Mouse (Mus musculus) midbrain, embryonic 14.5 days (tissue): ENCODE data around the gene Atg10. TPM values are rescaled to one million over a fixed set of nuclear protein-coding genes. Genes with fewer than 3 reads are reported as not detected.

Source experiments
- ATAC-seq: fragments of 200-750 bp; cut with Nextera tagmentation; 2 replicates; pipeline ENCODE4 v1.8.0; 2017; ENCODE audit warnings: moderate number of reproducible peaks, moderate library complexity; ENCODE audit not compliant: low FRiP score, low TSS enrichment
- DNase-seq: peaks from one replicate; pipeline ENCODE4 v3.0.0-alpha.2; 2015
- H3K27ac ChIP-seq: fragments of 300-500 bp; sonication (generic); replicated peaks from 2 replicates; pipeline ENCODE4 v1.5.1; 2014; ENCODE audit warnings: mild to moderate bottlenecking, low read depth, low read length, moderate library complexity
- H3K27me3 ChIP-seq: fragments of 300-500 bp; sonication (generic); 2 replicates; pipeline ENCODE4 v1.6.1; 2014; ENCODE audit warnings: low read length, control low read depth, mixed read lengths; ENCODE audit not compliant: control insufficient read depth, insufficient read depth
- H3K36me3 ChIP-seq: fragments of 300-500 bp; sonication (generic); 2 replicates; pipeline ENCODE4 v1.6.1; 2014; ENCODE audit warnings: low read length, control low read depth; ENCODE audit not compliant: control insufficient read depth, insufficient read depth
- H3K4me1 ChIP-seq: fragments of 300-500 bp; sonication (generic); 2 replicates; pipeline ENCODE4 v1.6.1; 2014; ENCODE audit warnings: mild to moderate bottlenecking, antibody characterized with exemption, low read length, control low read depth; ENCODE audit not compliant: control insufficient read depth, insufficient read depth
- H3K4me2 ChIP-seq: fragments of 300-500 bp; sonication (generic); 2 replicates; pipeline ENCODE4 v1.6.1; 2014; ENCODE audit warnings: mild to moderate bottlenecking, low read length, moderate library complexity
- H3K4me3 ChIP-seq: fragments of 300-500 bp; sonication (generic); replicated peaks from 2 replicates; pipeline ENCODE4 v1.5.1; 2014; ENCODE audit warnings: low read depth, low read length
- H3K9ac ChIP-seq: fragments of 300-500 bp; sonication (generic); replicated peaks from 2 replicates; pipeline ENCODE4 v1.6.1; 2014; ENCODE audit warnings: mild to moderate bottlenecking, low read length, moderate library complexity
- H3K9me3 ChIP-seq: fragments of 300-500 bp; sonication (generic); 2 replicates; pipeline ENCODE4 v1.6.1; 2016; ENCODE audit warnings: low read length, control low read depth, mixed read lengths; ENCODE audit not compliant: control insufficient read depth
- WGBS: fragments of 180-500 bp; shearing (Covaris S2); extraction: QIAGEN DNeasy Blood & Tissue Kit; methylation state at CpG from one replicate; pipeline ENCODE4 v1.1.7; 2014; 5-methylcytosine and 5-hydroxymethylcytosine counted together
- polyA plus RNA-seq: library from polyadenylated mRNA; unstranded; fragments of >200 nt; fragmentation: Nextera tagmentation; extraction: Ambion mirVana; gene quantifications from 2 replicates; pipeline ENCODE4 v1.2.1, GENCODE M21; 2014

Atg10 gene
- polyA plus RNA-seq, 1 experiment from 2014 or later, result 14.5 TPM

DNA sequence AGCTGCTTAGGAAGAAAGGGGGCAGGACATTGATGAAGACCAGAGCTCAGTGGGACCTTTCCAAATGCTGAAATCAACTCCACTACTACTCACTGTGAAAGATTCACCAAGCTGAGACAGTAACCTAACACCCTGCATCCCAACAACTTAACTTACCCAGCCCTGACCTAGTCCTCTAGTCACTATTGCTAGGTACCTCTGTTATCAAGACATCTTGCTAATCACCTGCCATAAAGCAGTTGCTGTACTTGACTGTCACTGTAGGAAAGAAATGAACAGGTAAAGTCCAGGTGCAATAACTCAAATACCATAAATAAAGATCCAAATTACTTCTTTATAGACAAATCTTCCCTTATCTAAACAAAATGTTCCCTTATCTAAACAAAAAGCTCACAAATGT, 66.3 kb downstream of the Atg10 start:
- DNase-seq (no peak), ATAC-seq (no peak)
- Histone ChIP-seq H3K9ac (no peak overlapping the region), H3K36me3 (no peaks in the 10 kb centered on the region), H3K4me3 (no peak overlapping the region), H3K27ac (no peak overlapping the region), H3K9me3 (no peaks in the 10 kb centered on the region), H3K4me2 (no peak overlapping the region), H3K4me1 (no peaks in the 10 kb centered on the region), H3K27me3 (no peaks in the 10 kb centered on the region)

DNA sequence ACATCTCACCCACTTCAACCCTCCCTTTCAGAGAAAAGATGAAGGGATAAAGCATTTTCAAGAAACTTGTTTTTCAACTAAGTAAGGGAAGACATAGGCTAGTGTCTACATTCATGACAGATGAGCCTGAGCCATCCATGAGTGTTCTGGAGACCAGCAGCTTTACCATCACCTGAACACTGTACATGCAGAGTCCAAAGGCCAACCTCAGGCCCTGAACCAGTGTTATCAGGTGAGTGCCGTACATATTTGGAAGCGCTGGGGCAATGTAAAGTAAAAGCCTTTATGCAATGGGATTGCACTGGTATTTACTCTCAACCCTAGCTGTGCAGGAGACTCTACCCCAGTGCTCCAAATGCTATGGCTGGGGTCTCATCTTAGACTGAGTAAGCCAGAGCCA, 66.8 kb downstream of the Atg10 start:
- no peaks in the 10 kb centered on the region for H3K4me1 ChIP-seq
- no peaks in the 10 kb centered on the region for H3K36me3 ChIP-seq
- no peaks in the 10 kb centered on the region for H3K9me3 ChIP-seq
- 97% methylated on average over 2 of the region's 2 CpGs for WGBS
- no peak for DNase-seq
- H3K27me3 ChIP-seq, result no peaks in the 10 kb centered on the region
- no peak overlapping the region for H3K9ac ChIP-seq
- H3K27ac ChIP-seq, result no peak overlapping the region
- H3K4me2 ChIP-seq, result no peak overlapping the region
- no peak overlapping the region for H3K4me3 ChIP-seq
- ATAC-seq, result no peak

DNA sequence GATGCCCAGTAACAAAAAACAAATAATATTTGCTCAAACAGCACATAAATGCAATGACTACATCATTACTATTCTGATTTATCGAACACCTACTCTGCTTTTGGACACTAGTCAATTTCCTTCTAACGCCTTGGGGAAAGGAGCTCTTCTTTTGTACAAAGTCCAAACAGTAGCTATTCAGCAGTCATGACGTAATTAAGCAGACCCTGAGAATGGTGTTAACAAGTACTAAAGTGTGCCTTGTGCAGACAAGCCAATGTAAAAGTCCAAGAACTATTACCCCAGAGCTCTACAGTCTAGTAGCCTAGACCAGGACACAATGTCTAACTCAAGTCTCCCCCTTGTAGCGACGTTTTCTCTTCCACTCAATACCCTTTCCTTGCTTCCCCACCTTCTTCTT, 67.5 kb downstream of the Atg10 start:
- DNase-seq (no peak), ATAC-seq (no peak)
- no peaks in the 10 kb centered on the region for H3K4me1 ChIP-seq
- H3K9ac ChIP-seq, result no peak overlapping the region
- no peaks in the 10 kb centered on the region for H3K27me3 ChIP-seq
- no peaks in the 10 kb centered on the region for H3K36me3 ChIP-seq
- H3K4me2 ChIP-seq, result no peak overlapping the region
- H3K9me3 ChIP-seq, result no peaks in the 10 kb centered on the region
- 87% methylated on average over 5 of the region's 5 CpGs for WGBS
- no peak overlapping the region for H3K27ac ChIP-seq
- H3K4me3 ChIP-seq, result no peak overlapping the region

DNA sequence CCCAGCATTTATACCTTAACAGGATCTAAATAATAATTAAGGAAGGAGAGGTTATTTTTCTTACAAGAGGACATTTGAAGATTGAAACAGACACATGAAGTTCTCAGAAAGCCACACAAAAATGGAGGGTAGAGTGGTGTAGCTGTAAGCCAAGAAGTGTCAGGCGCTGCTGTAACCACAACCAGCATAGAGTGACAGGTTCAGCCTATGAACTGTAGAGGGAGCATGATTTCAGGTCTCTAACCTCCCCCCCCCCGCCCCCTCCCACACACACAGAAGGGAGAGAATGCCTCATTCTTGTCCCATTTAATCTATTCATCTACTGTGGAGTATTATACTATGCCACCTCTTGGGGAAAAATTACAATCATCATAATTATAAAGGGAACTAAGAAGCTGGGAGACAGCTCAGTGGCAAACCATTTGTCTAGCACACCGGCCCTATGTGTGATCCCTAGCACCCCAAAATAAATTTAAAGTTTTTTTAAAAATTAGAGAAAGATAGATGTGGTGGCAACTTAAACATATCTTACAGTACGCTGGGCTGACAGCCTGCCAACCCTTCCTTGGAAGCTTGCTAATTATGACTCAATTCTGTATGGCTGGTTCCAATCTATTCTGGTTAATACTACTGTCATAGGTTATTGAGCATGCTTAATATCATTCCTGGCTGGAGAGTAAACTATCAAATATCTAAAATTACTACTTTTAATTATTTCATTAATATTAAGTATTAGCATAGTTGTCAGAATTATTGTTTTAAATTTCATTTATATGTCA, 68.2 kb downstream of the Atg10 start:
- DNase-seq (no peak), ATAC-seq (no peak)
- Histone ChIP-seq H3K36me3 (no peaks in the 10 kb centered on the region), H3K4me3 (no peak overlapping the region), H3K27ac (no peak overlapping the region), H3K9me3 (no peaks in the 10 kb centered on the region), H3K4me1 (no peaks in the 10 kb centered on the region), H3K9ac (no peak overlapping the region), H3K4me2 (no peak overlapping the region), H3K27me3 (no peaks in the 10 kb centered on the region)
- 76% methylated on average over 4 of the region's 4 CpGs for WGBS

DNA sequence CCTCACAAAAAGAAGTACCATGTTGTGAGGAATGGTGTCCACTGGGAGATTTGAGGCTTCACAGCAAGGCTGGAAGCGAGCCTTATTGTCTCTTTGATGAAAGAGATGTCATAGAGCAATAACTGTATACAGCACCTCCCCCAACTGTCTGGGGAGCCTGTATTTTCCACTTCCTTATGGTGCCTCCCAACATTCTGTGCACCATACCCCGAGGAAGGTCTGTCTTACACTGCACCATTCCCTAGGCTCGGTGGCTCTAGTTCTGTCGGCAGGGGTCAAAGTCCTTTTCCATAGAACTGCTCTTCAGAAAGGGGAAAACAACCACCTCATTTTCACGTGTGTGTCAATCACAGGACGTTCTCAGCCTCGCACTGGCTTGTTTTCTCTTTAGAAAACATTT, 69.1 kb downstream of the Atg10 start:
- DNase-seq (no peak), ATAC-seq (no peak)
- Histone ChIP-seq H3K4me2 (no peak overlapping the region), H3K27ac (no peak overlapping the region), H3K9me3 (no peaks in the 10 kb centered on the region), H3K9ac (no peak overlapping the region), H3K36me3 (no peaks in the 10 kb centered on the region), H3K27me3 (no peaks in the 10 kb centered on the region), H3K4me3 (no peak overlapping the region), H3K4me1 (no peaks in the 10 kb centered on the region)
- 83% methylated on average over 7 of the region's 7 CpGs for WGBS

DNA sequence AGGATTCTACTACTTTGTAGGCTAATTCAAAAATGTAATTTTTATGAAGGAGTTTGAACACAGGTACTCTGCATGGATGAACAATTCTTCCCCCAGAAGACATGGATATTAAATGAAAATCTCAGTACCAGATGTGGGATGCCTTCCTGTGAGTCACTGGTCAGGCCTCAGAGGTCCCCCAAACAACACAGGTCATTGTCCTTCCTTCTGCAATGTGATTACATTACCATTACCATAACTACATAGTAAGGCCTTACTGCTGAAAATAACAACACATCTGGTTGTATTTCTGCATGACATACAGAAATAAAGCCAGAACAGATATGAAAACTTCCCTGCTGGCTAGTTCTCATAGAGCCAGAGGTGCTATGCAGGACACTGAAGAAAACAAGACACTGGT, 87.4 kb downstream of the Atg10 start:
- no peak for ATAC-seq
- H3K36me3 ChIP-seq, result no peaks in the 10 kb centered on the region
- H3K4me3 ChIP-seq, result no peak overlapping the region
- no peak overlapping the region for H3K27ac ChIP-seq
- H3K27me3 ChIP-seq, result no peaks in the 10 kb centered on the region
- no peak overlapping the region for H3K4me2 ChIP-seq
- H3K9ac ChIP-seq, result no peak overlapping the region
- DNase-seq, result no peak
- no peaks in the 10 kb centered on the region for H3K4me1 ChIP-seq
- no peaks in the 10 kb centered on the region for H3K9me3 ChIP-seq

DNA sequence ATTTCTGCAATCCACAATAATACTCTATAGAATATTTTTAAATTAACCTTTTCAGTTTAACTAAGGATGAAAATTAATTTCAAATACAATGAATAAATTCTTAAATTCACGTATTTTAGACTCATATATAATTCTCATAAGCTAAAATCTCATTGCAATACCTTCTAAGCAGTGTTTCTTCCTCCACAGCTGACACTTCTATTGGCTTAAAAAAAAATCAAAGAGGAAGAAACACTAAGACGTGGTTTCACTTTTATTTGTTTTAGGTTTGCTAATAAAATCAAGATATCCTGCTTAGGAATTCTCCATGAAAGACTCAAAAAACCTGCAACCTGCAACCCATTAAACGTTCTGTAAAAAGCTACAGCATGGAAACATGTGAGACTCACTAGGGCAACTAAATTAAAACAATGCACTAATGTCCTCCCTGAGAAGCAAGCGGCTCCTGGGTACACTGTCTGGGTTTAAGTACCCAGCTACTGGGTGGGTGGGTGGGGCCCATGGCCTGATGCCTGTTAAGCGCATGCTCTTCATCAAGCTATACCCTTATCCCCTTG, 90.4 kb downstream of the Atg10 start:
- Histone ChIP-seq H3K27ac (no peak overlapping the region), H3K4me2 (no peak overlapping the region), H3K27me3 (no peaks in the 10 kb centered on the region), H3K4me3 (no peak overlapping the region), H3K36me3 (no peaks in the 10 kb centered on the region), H3K9me3 (no peaks in the 10 kb centered on the region), H3K4me1 (peaks cover 7% of the 10 kb centered on the region), H3K9ac (no peak overlapping the region)
- 82% methylated on average over 5 of the region's 5 CpGs for WGBS
- ATAC-seq (no peak), DNase-seq (no peak)

DNA sequence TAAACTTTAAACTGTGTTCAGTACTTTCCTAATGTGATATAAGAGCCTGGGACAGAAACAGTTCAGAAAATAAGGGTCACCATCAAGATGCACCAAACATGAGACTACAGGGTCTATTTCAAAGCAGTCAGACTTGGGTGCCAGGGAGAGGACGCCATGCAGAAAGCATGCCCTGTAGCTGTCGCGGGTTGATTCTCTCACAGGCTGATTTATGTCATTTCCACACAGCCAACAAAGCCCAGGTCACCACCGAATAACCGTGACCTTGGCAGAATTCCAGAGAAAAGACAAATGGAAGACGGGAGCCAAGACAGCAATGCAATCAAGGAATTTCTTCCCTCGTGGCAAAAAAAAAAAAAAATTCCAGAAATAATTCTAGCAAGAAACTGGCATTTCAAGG, 94.7 kb downstream of the Atg10 start:
- Histone ChIP-seq H3K9me3 (no peaks in the 10 kb centered on the region), H3K4me3 (no peak overlapping the region), H3K27ac (peak overlapping the region; percentile 64; the same call in 1 of the 2 replicates), H3K4me1 (peaks cover 8% of the 10 kb centered on the region), H3K4me2 (no peak overlapping the region), H3K27me3 (no peaks in the 10 kb centered on the region), H3K36me3 (no peaks in the 10 kb centered on the region), H3K9ac (no peak overlapping the region)
- DNase-seq (peak; percentile 50), ATAC-seq (no peak)
- 30% methylated on average over 7 of the region's 7 CpGs for WGBS

DNA sequence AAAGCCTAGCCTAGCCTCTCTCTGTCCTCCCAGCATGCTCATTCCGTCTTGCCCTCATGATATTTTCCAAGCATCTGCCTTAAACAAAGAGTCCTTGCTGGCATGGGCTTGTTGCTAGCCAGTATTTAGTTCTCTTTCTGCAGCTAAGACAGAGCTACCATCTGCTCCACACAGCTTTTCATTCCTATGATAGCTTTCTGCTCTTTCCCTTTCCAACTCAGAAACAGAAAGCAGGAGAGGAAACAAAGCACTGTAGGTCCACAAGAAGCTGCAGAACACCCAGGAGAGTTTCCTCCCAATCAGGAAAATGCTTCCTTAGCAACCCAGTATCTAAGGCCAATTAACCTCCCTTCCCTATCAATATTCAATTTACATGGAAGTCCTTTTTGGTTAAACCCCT, 95.2 kb downstream of the Atg10 start:
- Histone ChIP-seq H3K27ac (peak overlapping the region; percentile 64; the same call in 1 of the 2 replicates), H3K4me2 (no peak overlapping the region), H3K4me3 (no peak overlapping the region), H3K9me3 (no peaks in the 10 kb centered on the region), H3K27me3 (no peaks in the 10 kb centered on the region), H3K9ac (no peak overlapping the region), H3K4me1 (peaks cover 8% of the 10 kb centered on the region), H3K36me3 (no peaks in the 10 kb centered on the region)
- 46% methylated on average over 1 of the region's 1 CpGs for WGBS
- ATAC-seq (no peak; the same call in 1 of the 2 replicates), DNase-seq (peak; percentile 49)
